Mouse (Mus musculus) thymus, adult 2 months (tissue): Measurements from ENCODE around the gene Gtf2f2. TPM values are rescaled to one million over a fixed set of nuclear protein-coding genes. Genes with fewer than 3 reads are reported as not detected.

Source experiments
- DNase-seq: peaks from one replicate; pipeline ENCODE4 v3.0.0; 2021
- H3K27ac ChIP-seq: fragments of 200-500 bp; 2 replicates; pipeline ENCODE4 v1.5.1; 2012; ENCODE audit warnings: low read length, control low read depth; ENCODE audit not compliant: control insufficient read depth, insufficient read depth
- H3K27me3 ChIP-seq: fragments of 200-500 bp; 2 replicates; pipeline ENCODE4 v1.6.1; 2012; ENCODE audit warnings: mild to moderate bottlenecking, low read length, moderate library complexity, mixed read lengths; ENCODE audit not compliant: control insufficient read depth, insufficient read depth
- H3K36me3 ChIP-seq: fragments of 200-500 bp; 2 replicates; pipeline ENCODE4 v1.6.1; 2012; ENCODE audit warnings: mild to moderate bottlenecking, low read length, moderate library complexity; ENCODE audit not compliant: control insufficient read depth, insufficient read depth
- H3K4me1 ChIP-seq: fragments of 200-500 bp; replicated peaks from 2 replicates; pipeline ENCODE4 v1.6.1; 2012; ENCODE audit warnings: low read length; ENCODE audit not compliant: control insufficient read depth, insufficient read depth
- H3K4me3 ChIP-seq: fragments of 200-500 bp; 2 replicates; pipeline ENCODE4 v1.5.1; 2012; ENCODE audit warnings: mild to moderate bottlenecking, low read length, control low read depth, moderate library complexity; ENCODE audit not compliant: control insufficient read depth, insufficient read depth
- CTCF ChIP-seq: fragments of 200-500 bp; IDR thresholded peaks from 2 replicates; pipeline ENCODE4 v1.5.1; 2012; ENCODE audit warnings: mild to moderate bottlenecking, control low read depth, low read length, moderate library complexity, borderline replicate concordance; ENCODE audit not compliant: control insufficient read depth, poor library complexity, insufficient read depth; ENCODE audit errors: extremely low read depth
- POLR2A ChIP-seq: fragments of 200-500 bp; IDR thresholded peaks from 2 replicates; pipeline ENCODE4 v1.6.1; 2012; ENCODE audit warnings: mild to moderate bottlenecking, low read length, control low read depth, moderate library complexity; ENCODE audit not compliant: control insufficient read depth, poor library complexity, insufficient read depth; ENCODE audit errors: extremely low read depth
- WGBS: fragments of 180-500 bp; shearing (Covaris S2); methylation state at CpG from one replicate; pipeline ENCODE4 v1.1.7; 2018; 5-methylcytosine and 5-hydroxymethylcytosine counted together
- polyA plus RNA-seq: library from polyadenylated mRNA; depleted of rRNA; stranded (reverse); fragments of >200 nt; gene quantifications from 2 replicates; pipeline ENCODE4 v1.2.3, GENCODE M21; 2012

Gtf2f2 gene
- polyA plus RNA-seq, 1 experiment = 4.7 TPM

DNA sequence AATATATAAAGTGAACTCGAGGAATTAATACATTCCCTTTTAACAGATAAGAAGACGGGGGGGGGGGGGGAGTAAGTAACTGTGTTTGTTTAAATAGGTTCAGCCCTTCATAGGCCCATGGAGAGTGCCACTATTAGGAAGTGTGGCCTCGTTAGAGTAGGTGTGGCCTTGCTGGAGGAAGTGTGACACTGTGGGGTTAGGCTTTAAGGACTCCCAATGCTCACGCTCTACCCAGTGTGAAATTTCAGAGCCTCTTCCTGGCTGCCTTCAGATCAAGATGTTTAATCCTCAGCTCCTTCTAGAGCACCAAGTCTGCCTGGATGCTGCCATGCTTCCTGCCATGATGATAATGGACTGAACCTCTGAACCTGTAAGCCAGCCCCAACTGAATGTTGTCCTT, 8.9 kb downstream of the Gtf2f2 start:
- DNase-seq = no peak
- Histone ChIP-seq H3K4me3 (no peak overlapping the region), H3K27me3 (no peaks in the 10 kb centered on the region), H3K36me3 (no peaks in the 10 kb centered on the region), H3K4me1 (no peaks in the 10 kb centered on the region), H3K27ac (no peak overlapping the region)
- no peak for TF ChIP-seq POLR2A
- 80% methylated on average over 4 of the region's 4 CpGs for WGBS

DNA sequence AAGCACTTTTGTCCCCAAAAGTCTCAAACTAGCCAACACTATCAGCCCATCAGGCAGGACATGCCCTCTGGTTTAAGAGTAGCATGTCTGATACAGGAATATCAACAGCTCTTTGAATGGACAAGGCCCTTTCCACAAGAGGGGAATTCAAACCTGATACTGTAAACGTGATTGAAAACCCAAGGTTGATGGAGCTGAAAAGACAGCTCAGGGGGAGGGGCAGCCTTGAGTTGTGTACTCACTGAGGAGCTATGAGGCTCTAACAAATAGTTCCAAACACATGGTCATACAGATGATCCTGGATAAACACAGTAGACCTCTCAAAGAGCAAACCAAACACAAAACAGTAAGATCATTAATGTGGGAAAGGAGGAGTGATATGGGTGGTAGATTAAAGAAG, 12.6 kb downstream of the Gtf2f2 start:
- TF ChIP-seq CTCF (no peak), POLR2A (no peak)
- Histone ChIP-seq H3K4me1 (no peaks in the 10 kb centered on the region), H3K27me3 (no peaks in the 10 kb centered on the region), H3K36me3 (0 out of 2 replicates have a peak, but pooled peaks cover 3% of the 10 kb centered on the region), H3K4me3 (no peak overlapping the region), H3K27ac (no peak overlapping the region)
- WGBS = 81% methylated on average over 1 of the region's 1 CpGs
- DNase-seq = no peak

DNA sequence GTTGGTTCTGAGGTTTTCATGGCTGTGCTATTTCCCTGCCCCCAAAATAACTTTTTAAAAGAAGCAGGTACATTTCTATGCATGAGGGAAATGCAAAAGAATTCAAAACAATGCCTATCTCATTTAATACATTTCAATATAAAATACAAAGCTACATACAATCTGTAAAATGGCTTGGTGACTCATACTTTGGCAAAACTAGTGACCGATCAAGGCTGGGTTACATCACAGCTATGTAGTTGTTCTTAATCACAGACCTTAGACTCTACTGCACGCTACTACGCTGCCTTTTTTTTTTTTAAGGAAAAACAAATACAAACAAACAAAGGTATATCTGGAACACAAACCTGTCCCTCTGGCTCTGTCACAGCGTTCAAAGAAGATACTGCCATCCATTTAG, 18.3 kb downstream of the Gtf2f2 start:
- no peak for DNase-seq
- 98% methylated on average over 4 of the region's 4 CpGs for WGBS
- H3K4me1 ChIP-seq = no peaks in the 10 kb centered on the region
- no peak overlapping the region for H3K4me3 ChIP-seq
- no peak overlapping the region for H3K27ac ChIP-seq
- H3K27me3 ChIP-seq = no peaks in the 10 kb centered on the region
- TF ChIP-seq POLR2A (no peak), CTCF (no peak)
- 0 out of 2 replicates have a peak, but pooled peaks cover 4% of the 10 kb centered on the region for H3K36me3 ChIP-seq

DNA sequence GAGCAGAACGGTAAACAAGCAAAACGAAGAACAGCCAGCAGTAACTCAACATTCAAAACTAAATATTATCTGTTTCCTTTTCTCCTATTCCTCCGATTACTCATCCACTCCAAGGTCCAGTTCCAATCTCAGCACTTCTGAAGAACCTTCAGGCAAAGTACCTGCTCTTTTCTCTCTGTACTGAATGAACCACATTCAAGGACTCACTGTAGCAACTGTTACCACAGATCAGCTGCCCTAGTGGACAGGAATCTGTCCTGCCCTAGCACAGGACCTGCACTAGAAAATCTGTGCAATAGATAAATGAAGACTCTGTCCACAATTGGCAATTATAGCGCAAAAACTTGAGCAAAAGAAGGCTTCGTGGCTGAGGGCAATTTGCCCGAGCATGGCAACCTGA, 19.7 kb downstream of the Gtf2f2 start:
- H3K36me3 ChIP-seq = 0 out of 2 replicates have a peak, but pooled peaks cover 4% of the 10 kb centered on the region
- H3K4me3 ChIP-seq = no peak overlapping the region
- no peaks in the 10 kb centered on the region for H3K27me3 ChIP-seq
- DNase-seq = no peak
- 96% methylated on average over 6 of the region's 6 CpGs for WGBS
- H3K4me1 ChIP-seq = no peaks in the 10 kb centered on the region
- no peak overlapping the region for H3K27ac ChIP-seq
- TF ChIP-seq POLR2A (no peak), CTCF (no peak)

DNA sequence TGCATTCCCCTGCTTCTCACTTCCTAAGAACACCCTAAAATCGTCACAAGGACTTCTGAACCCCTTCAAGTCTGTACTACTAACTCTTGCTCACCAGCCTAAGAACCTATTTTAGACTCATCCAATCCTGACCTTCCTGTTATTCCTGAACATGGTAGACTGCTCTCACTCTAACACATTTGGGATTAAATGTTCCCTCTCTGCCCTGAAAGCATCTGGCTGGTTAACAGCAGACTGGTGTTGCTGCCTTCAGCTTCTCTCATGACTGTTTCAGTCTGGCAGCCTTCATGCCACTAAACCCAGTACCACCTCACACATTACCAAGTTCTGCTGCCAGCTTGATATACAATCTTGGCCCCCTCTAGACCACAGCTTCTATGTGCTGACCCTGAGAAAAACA, 21.5 kb downstream of the Gtf2f2 start:
- no peak overlapping the region for H3K4me3 ChIP-seq
- H3K36me3 ChIP-seq = 0 out of 2 replicates have a peak, but pooled peaks cover 4% of the 10 kb centered on the region
- no peaks in the 10 kb centered on the region for H3K27me3 ChIP-seq
- no peak for DNase-seq
- WGBS = 85% methylated on average over 1 of the region's 1 CpGs
- no peak overlapping the region for H3K27ac ChIP-seq
- peaks cover 3% of the 10 kb centered on the region; the same call in 1 of the 2 replicates for H3K4me1 ChIP-seq
- TF ChIP-seq POLR2A (no peak), CTCF (no peak)

DNA sequence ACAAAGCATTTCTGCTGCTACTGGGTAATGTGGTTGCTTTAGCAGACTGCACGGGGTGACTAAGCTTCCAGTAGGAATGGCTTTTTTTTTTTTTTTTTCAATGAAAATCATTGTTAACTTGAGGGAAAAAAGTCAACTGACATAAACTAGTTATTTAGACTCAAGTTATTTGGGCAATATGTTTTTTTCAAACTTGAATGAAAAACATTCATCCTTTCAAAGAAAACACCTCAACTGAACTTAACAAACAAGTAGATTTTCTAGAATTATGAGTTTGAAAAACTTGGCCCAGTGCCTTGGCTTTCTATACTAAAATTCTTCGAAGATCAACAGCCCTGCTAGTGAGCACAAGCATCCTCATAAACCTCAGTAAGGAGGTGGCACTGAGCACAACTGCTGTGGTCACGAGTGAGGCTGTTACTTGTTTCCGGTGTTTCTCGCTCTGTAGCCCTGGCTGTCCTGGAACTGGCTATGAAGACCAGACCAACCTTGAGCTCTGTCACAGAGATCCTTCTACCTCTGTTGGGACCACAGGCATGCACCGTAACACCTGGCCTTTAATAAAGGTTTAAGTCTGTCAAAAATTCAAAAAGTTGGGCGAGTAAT, 23.7 kb downstream of the Gtf2f2 start:
- Histone ChIP-seq H3K4me3 (no peak overlapping the region), H3K4me1 (peaks cover 3% of the 10 kb centered on the region; the same call in 1 of the 2 replicates), H3K27ac (no peak overlapping the region), H3K36me3 (no peaks in the 10 kb centered on the region), H3K27me3 (no peaks in the 10 kb centered on the region)
- TF ChIP-seq CTCF = no peak
- no peak for TF ChIP-seq POLR2A
- no peak for DNase-seq
- WGBS = 49% methylated on average over 7 of the region's 7 CpGs

DNA sequence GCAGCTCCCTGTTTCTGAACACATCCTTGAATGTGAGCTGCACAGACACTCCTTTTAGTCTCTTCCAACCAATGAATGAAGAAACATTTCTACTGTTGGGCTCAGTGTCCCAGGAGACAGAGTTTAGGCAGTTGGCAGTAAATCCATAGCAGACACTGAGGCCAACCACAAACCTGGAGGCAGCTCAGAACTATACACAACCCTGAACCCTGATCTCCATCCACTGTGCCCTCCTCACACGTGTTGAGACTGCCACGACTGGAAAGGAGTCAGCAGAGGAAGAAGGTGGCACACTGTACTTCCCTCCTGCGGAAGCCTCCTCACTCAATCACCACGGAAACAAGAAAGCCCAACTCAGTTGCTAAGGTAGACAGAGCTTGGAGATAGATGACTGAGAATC, 25.6 kb downstream of the Gtf2f2 start:
- H3K27ac ChIP-seq = no peak overlapping the region
- DNase-seq = peak; percentile 3
- TF ChIP-seq POLR2A (no peak), CTCF (no peak)
- no peaks in the 10 kb centered on the region for H3K27me3 ChIP-seq
- H3K4me3 ChIP-seq = no peak overlapping the region
- H3K36me3 ChIP-seq = no peaks in the 10 kb centered on the region
- peaks cover 3% of the 10 kb centered on the region; the same call in 1 of the 2 replicates for H3K4me1 ChIP-seq
- WGBS = 16% methylated on average over 4 of the region's 4 CpGs
